Mouse (Mus musculus) megakaryocyte, embryonic 14.5 days (primary cell): Measurements from ENCODE around the gene Rab3gap2. TPM values are rescaled to one million over a fixed set of nuclear protein-coding genes. Genes with fewer than 3 reads are reported as not detected.
A peak's percentile ranks its signal among the peaks of the same experiment; 100 is the strongest.

Experiments
- H3K27me3 ChIP-seq: replicated peaks from 2 replicates; pipeline ENCODE3; 2012; ENCODE audit warnings: inconsistent platforms
- H3K36me3 ChIP-seq: replicated peaks from 2 replicates; pipeline ENCODE3; 2012; ENCODE audit warnings: low read length, inconsistent platforms, mixed read lengths
- H3K4me1 ChIP-seq: 2 replicates; pipeline ENCODE4 v1.6.1; 2012; ENCODE audit warnings: inconsistent platforms
- H3K4me3 ChIP-seq: replicated peaks from 2 replicates; pipeline ENCODE3; 2012; ENCODE audit warnings: moderate library complexity, mild to moderate bottlenecking, inconsistent platforms
- H3K9me3 ChIP-seq: 2 replicates; pipeline ENCODE4 v1.6.1; 2012; ENCODE audit warnings: inconsistent platforms
- FLI1 ChIP-seq: IDR thresholded peaks from 2 replicates; pipeline ENCODE4 v1.6.1; 2012; ENCODE audit warnings: low read length, inconsistent platforms, mixed read lengths
- GATA1 ChIP-seq: IDR thresholded peaks from 3 replicates; pipeline ENCODE4 v1.6.1; 2012; ENCODE audit warnings: mixed read lengths, low read length, inconsistent platforms, borderline replicate concordance
- polyA plus RNA-seq: library from polyadenylated mRNA; stranded (reverse); fragments of >175 nt; gene quantifications from 2 replicates; pipeline ENCODE4 v1.2.3, GENCODE M21; 2012; ENCODE audit warnings: low replicate concordance; ENCODE audit not compliant: insufficient read depth

Gene Rab3gap2
- polyA plus RNA-seq, 1 experiment: 11.3 TPM

GRCm38 (mm10) chr1:185200571-185201395 lies 3.1 kb upstream of the Rab3gap2 start:
- Histone ChIP-seq H3K27me3 (no peaks in the 10 kb centered on the region), H3K4me3 (no peak overlapping the region), H3K4me1 (peaks cover 48% of the 10 kb centered on the region), H3K9me3 (0 out of 2 replicates have a peak, but pooled peaks cover 4% of the 10 kb centered on the region), H3K36me3 (no peaks in the 10 kb centered on the region)
- TF ChIP-seq FLI1 (no peak), GATA1 (no peak)

- no peak for TF ChIP-seq GATA1
- TF ChIP-seq FLI1: no peak
- peaks cover 7% of the 10 kb centered on the region for H3K36me3 ChIP-seq
Measured at GRCm38 (mm10) chr1:185201994-185202393, 1.9 kb upstream of the Rab3gap2 start.

GRCm38 (mm10) chr1:185203196-185203908 lies 565 bp upstream of the Rab3gap2 start:
- H3K4me1 ChIP-seq: peaks cover 62% of the 10 kb centered on the region
- peaks cover 18% of the 10 kb centered on the region for H3K36me3 ChIP-seq
- H3K4me3 ChIP-seq: peak overlapping the region; percentile 100
- TF ChIP-seq FLI1 (no peak), GATA1 (no peak)
- H3K27me3 ChIP-seq: no peaks in the 10 kb centered on the region
- H3K9me3 ChIP-seq: 0 out of 2 replicates have a peak, but pooled peaks cover 4% of the 10 kb centered on the region

More at GRCm38 (mm10) chr1:185201994-185202393, 1.9 kb upstream of the Rab3gap2 start:
- Histone ChIP-seq H3K27me3 (no peaks in the 10 kb centered on the region), H3K9me3 (0 out of 2 replicates have a peak, but pooled peaks cover 4% of the 10 kb centered on the region), H3K4me3 (no peak overlapping the region), H3K4me1 (peaks cover 50% of the 10 kb centered on the region)

GRCm38 (mm10) chr1:185205090-185205489 lies 1.2 kb downstream of the Rab3gap2 start:
- Histone ChIP-seq H3K4me3 (peak overlapping the region; percentile 100), H3K36me3 (peaks cover 31% of the 10 kb centered on the region), H3K27me3 (no peaks in the 10 kb centered on the region), H3K9me3 (no peaks in the 10 kb centered on the region), H3K4me1 (peaks cover 66% of the 10 kb centered on the region)
- TF ChIP-seq GATA1: no peak
- no peak for TF ChIP-seq FLI1

GRCm38 (mm10) chr1:185207851-185208595 lies 4.1 kb downstream of the Rab3gap2 start:
- H3K9me3 ChIP-seq: no peaks in the 10 kb centered on the region
- TF ChIP-seq GATA1: no peak
- TF ChIP-seq FLI1: no peak
- peak overlapping the region; percentile 86 for H3K4me3 ChIP-seq
- H3K36me3 ChIP-seq: peaks cover 54% of the 10 kb centered on the region
- no peaks in the 10 kb centered on the region for H3K27me3 ChIP-seq
- H3K4me1 ChIP-seq: peaks cover 68% of the 10 kb centered on the region

GRCm38 (mm10) chr1:185208766-185209165 lies 4.8 kb downstream of the Rab3gap2 start:
- H3K36me3 ChIP-seq: peaks cover 58% of the 10 kb centered on the region
- peaks cover 63% of the 10 kb centered on the region for H3K4me1 ChIP-seq
- TF ChIP-seq GATA1 (no peak), FLI1 (no peak)
- H3K27me3 ChIP-seq: no peaks in the 10 kb centered on the region
- H3K9me3 ChIP-seq: no peaks in the 10 kb centered on the region
- peak overlapping the region; percentile 86 for H3K4me3 ChIP-seq

- no peaks in the 10 kb centered on the region for H3K9me3 ChIP-seq
- TF ChIP-seq FLI1 (no peak), GATA1 (no peak)
- no peaks in the 10 kb centered on the region for H3K27me3 ChIP-seq
- H3K4me3 ChIP-seq: no peak overlapping the region
- H3K36me3 ChIP-seq: peaks cover 66% of the 10 kb centered on the region
- H3K4me1 ChIP-seq: peaks cover 63% of the 10 kb centered on the region
Measured at GRCm38 (mm10) chr1:185209641-185210176, 5.8 kb downstream of the Rab3gap2 start.

- Histone ChIP-seq H3K27me3 (no peaks in the 10 kb centered on the region), H3K4me3 (no peak overlapping the region), H3K4me1 (peaks cover 20% of the 10 kb centered on the region), H3K36me3 (peaks cover 72% of the 10 kb centered on the region), H3K9me3 (no peaks in the 10 kb centered on the region)
- TF ChIP-seq FLI1: no peak
- no peak for TF ChIP-seq GATA1
Measured at GRCm38 (mm10) chr1:185216360-185216759, 12.4 kb downstream of the Rab3gap2 start.

GRCm38 (mm10) chr1:185216762-185217161 lies 12.8 kb downstream of the Rab3gap2 start:
- peaks cover 20% of the 10 kb centered on the region for H3K4me1 ChIP-seq
- no peaks in the 10 kb centered on the region for H3K27me3 ChIP-seq
- TF ChIP-seq GATA1: no peak
- no peak for TF ChIP-seq FLI1
- H3K4me3 ChIP-seq: no peak overlapping the region
- H3K36me3 ChIP-seq: peaks cover 72% of the 10 kb centered on the region
- H3K9me3 ChIP-seq: no peaks in the 10 kb centered on the region
